Mouse (Mus musculus) B cell, adult 2 months (primary cell): ENCODE data around the gene Vstm2l.

ENCODE experiments used
- DNase-seq, 2 experiments: peaks; one replicate each; pipeline ENCODE4 v3.0.0; 2022

Gene Vstm2l

DNA sequence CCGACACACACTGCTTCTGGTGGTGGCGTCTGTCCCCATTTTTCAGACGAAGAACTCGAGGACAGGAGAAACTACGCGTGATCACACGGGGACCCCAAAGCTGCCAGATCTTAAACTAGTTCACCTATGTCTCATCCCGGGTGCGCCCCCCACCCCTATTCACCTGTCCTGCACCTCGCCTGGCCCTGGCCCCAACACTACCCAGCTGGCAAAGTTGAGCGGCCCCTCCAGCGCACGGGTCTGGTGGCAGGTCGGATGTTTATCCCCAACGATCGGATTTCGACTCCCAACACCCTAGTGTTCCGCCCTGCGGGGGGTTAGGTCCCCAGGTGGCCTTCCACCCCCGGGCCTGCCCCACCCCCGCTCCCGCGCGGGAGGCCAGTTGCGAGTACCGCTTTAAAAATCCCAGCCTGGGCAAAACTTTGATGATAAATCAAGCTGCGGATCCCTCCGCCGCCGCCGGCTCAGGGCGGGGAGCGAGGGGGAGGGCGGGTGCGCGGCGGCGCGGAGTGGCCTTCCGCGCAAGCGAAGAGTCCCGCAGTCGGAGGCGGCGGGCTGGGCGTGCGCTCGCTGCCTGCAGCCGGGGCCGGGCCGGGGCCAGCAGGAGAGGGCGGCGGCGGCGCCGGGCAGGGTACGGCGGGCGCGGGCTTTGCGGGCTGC is at the start of gene Vstm2l:
Gene Vstm2l (plus strand): TSS at position 549 of the 660 bp plus-strand sequence.
- DNase-seq = no peak

DNA sequence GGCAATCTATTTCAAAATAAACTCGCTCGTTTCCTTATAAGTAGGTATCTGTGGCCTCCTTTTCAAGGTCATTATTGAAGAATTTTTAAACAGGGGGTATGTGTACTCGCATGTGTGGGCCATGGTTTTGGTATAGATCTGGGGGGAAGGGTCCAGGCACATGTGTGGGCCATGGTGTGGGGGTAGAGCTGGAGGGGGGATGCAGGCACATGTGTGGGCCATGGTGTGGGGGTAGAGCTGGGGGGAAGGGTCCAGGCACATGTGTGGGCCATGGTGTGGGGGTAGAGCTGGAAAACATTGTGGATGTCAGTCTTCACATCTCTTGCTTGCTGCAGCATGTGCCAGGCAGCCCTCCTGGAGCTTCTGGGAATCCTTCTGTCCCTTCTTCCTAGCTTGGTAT is 47.3 kb upstream of the Vstm2l start:
- DNase-seq = no peak

DNA sequence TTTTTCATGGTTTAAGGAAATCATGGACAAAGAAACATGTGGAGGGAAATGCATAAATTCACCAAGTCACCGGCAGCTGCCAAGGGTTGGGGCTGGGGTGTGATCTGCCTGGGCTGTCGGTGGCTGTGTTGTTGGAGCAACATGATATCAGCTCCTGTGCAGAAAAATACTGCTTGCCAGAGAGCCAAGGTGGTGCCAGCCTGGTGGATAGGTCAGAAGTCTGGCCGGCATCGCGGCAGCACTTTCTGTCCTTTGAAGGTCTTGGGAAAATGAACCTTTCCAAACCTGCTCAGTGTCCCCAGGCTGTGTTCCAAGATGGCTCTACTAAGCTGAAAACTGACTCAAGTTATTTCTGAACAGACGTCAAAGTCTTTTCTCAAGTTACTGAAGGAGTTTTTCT is 44.2 kb upstream of the Vstm2l start:
- no peak for DNase-seq

GRCm38 (mm10) chr2:157873223-157873622 is 41.2 kb upstream of the Vstm2l start:
- DNase-seq = no peak

DNA sequence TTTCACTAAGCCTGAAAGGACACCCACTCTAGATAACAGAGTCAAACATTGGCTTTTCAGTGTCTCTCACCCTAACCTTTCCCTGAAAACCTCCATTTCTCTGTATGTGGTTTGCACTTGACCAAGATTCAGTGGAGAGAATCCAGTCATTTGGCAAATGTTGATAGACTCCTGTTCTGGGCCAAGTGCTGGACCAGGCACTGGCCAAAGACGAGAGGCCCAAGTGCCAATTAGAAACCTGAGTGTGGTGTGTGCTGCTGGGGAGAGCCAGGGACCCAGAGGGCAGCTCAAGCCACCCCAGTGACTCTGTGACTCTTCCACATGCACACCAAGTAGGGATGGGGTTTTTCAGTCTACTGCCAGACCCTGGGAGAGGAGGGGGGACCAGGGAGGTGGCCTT is 40.8 kb upstream of the Vstm2l start:
- DNase-seq = no peak

- DNase-seq = no peak
These were observed 39.3 kb upstream of the Vstm2l start for GRCm38 (mm10) chr2:157875111-157875510.

GRCm38 (mm10) chr2:157877394-157877793 is 37.1 kb upstream of the Vstm2l start:
- DNase-seq = no peak

DNA sequence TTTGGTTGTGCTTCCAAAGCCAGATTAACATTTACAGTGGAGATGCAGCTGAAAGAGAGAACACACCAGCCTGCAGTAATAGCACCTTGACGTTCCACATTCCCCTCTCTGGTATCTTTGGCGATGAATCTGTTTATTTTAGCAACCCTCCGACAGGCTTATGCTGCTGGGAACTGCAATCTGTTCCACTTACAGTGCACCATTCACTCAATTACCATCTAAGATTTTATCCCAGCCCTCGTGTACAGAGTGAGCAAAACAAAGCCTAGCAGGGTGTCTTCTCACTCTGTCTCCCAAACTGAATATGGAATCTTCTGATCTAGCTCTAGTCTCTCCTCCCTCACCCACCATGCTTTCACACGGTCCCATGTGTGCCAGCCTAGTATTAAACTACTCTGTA is 36.5 kb upstream of the Vstm2l start:
- no peak for DNase-seq

DNA sequence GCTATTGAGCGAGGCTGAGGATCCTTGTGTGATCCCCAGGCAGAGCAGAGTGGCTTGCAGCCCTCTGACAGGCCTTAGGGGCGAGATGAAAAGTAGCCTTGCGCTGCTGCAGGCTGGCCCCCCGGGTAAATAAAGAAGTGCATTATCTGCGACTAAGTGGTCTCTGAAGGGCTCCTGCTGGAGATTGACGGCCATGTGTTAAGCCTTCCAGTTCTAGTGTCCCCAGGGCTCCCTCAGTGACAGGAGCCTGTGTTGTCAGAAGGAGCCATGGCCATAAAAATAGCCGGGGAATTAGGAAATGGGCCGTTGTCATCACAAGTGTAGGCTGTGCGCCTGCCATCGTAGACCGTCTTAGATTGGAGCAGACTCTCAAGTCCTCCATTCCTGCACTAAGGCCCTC is 32.5 kb upstream of the Vstm2l start:
- no peak for DNase-seq

DNA sequence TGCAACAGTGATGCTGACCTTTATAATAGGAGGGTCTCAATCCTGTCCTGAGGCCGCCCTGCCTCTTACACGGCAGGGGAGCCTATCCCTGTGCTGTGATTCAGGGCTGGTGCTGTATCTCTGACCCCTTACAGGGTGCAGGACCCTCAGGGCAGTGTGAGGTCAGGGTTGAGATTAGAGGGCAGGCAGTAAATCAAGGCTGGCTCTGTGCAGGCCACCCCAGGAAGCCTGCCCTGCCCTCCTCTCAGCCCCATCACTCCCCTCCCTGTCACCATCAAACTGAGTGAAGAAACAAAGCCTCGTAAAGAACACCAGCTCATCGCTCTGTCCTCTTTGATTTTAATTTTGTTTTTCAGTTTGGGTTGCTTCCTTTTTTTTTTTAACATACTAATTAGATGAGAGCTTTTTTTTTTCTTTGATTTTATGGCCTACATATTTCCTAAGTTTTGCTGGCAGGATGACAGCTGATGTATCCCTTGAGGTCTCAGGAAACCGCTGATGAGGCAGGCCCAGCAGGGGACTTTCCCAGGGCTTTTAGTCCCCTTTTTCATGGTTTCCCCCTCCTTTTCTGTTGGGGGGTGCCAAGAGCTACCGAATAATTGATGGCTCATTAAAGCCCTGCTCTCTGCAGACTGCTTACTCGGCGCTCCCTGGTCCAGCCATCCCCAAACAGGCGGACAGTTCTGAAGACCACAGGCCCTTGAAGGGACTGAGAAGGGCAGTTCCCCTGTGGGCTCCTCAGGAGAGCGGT is 27.0 kb upstream of the Vstm2l start:
- no peak for DNase-seq

DNA sequence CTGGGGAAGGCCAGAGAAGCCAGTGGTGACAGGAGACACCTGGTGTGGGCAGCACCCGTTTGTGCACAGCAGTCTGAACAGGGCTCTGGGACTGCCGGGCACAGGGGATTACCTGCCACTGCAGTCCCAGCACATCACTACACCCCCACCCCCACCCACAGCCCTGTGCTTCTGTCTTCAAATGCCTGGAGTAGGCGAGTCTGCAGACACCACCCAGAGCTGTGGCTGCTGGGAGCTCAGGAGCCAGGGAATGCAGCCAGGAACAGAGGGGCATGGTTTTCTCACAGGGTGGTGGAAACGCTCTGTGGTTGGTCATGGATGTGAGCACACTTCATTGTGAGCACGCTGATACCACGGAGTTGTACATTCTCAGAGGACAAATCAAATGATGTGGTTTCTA is 23.3 kb upstream of the Vstm2l start:
- no peak for DNase-seq

DNA sequence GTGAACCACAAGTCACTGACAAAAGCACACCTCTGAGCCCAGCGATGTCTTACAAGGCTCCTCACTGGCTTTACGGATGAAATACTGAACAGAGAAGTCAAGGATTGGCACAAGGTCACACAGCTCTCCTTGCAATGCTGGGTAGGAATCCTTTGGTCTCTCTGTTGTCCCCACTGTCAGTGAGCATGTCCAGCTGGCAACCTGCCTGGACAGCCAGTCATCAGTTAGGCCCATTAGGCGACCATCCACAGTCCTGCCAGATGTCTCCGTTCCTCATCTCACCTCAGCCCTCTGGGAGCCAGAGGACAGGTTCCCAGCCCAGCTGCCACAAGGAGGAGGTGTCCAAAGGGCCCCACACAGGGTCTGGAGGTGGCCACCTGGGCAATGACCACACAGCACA is 17.3 kb upstream of the Vstm2l start:
- no peak for DNase-seq

GRCm38 (mm10) chr2:157913204-157913636 is 1.2 kb upstream of the Vstm2l start:
- peak; percentile 57 to 63 for DNase-seq

GRCm38 (mm10) chr2:157913705-157914104 is 748 bp upstream of the Vstm2l start:
- DNase-seq = no peak

DNA sequence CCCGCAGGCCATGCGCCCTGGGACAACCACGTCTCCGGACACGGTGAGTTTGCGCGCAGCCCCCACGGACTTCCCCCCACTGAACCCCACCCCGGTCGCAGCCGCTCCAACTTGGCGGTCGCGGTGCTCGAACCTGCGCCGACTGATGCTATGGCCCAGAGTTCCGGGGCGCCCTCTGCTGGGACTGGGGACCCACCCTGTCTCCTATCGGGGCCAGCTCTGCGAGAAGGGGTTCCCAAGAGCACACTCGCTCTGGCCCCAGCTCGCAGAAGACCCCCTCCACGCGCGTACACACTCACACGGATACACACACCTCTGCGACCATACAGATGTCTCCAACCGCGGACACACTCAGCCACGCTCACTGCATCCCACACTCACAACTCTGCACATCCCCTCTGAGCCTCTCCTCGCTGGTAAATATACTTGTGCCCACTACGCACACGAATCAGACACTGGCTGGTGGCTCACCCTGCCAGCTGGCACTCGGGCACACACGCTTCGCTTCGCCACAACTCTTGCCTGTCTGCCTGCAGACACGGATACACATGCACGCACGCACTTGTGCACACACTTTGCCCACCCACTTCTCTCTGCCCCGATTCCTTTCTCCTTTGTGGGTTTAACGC is 550 bp downstream of the Vstm2l start:
- no peak for DNase-seq

DNA sequence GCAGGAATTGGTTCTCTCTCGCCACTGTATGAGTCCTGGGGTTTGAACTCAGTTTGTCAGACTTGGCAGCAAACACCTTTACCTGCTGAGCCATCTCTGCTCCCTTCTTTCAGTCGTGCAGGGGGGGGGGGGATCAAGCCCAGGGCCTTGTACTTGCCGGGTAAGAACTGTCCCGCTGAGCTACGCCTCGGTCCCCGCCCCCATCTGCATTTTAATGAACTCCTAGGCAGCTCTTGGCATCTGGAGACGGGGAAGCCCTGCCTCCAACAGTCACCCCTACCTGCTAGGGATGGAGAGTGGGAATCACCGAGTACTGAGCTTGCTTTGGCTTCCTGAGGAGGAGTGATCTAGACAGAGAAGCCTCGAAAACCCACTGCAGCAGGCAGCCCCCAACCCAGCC is 4.1 kb downstream of the Vstm2l start:
- no peak for DNase-seq

DNA sequence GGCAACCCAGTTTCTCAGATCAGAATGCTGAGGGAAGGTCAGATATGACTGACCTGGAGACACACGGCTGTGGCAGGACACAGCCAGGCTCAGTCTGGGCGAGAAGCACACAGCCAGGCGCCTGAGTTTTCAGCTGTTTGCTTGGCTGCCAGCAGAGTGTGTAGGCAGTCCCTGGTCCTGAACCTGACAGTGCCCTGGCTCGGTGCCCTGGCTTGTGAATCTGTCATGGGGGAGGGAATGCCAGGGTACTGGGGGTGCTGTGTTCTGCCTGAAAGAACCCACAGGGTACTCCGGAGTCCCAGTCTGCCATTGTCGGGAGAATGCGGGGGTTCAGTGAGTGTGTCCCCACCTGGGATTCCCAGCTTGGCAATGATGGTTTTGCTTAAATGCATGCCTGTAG is 7.1 kb downstream of the Vstm2l start:
- no peak for DNase-seq

- no peak for DNase-seq
These were observed 9.0 kb downstream of the Vstm2l start for GRCm38 (mm10) chr2:157923406-157923805.

- no peak for DNase-seq
These were observed 10.1 kb downstream of the Vstm2l start for GRCm38 (mm10) chr2:157924504-157924903.

GRCm38 (mm10) chr2:157926502-157926901 is 12.0 kb downstream of the Vstm2l start:
- no peak for DNase-seq

GRCm38 (mm10) chr2:157926927-157927326 is 12.5 kb downstream of the Vstm2l start:
- no peak for DNase-seq

DNA sequence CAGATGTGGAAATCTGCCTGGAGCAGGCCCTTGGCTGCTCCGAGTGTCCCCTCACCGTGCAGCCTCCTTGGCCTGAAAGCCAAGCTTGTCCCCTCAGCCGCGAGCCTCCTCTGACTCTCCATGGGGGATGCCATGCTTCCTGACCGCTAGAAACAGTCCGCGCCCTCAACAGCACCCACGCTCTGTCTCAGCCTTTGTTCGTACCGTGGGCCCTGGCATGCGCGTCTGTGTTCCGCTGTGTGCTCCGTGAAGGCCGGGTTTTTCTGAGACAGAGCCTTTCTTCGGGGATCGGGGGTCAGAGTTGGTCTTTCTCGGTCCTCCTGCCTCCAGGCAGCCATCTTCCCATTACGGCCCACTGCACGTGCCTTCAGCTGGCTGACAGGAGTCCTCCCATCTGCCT is 12.9 kb downstream of the Vstm2l start:
- DNase-seq = no peak

DNA sequence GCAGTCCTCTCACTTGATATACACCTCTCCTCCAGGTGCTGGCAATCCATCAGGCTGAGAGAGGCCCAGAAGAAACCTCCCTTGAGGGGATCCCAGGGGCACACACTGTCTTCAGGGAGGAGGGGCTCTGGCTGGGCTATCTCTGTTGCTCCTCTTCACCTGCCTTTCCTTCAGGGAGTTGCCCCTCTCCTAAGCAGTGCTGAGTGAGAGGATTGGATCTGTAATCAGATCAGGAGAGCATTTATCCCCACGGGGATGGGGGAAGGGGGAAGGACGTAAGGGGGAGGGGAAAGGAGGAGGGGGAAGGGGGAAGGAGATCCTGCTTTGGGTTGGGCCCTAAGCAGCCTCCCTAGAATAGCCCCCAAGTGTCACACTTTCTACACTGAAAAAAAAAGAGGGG is 13.4 kb downstream of the Vstm2l start:
- no peak for DNase-seq

DNA sequence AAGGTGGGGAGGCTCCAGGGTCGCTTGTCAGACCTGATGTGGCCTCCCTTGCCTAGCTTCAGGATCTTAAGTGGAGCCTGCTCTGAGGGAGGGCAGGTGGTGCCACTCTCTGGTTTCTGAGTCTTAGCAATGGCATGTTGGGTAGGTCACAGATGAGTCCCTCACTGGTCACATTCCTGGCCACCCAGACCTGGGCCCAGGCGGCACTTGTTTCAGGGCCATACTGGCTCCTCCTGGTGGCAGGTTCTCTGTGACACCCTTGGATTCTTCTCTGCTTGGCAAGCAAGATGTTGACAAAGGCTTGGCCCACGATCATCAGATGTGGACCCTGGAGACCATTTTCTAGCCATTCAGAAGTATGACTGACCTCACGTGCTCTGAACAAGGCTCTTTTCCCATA is 18.2 kb downstream of the Vstm2l start:
- DNase-seq = no peak
